Mouse (Mus musculus) adrenal gland, adult 18-20 months (tissue): ENCODE results near the gene Anapc1. TPM values are rescaled to one million over a fixed set of nuclear protein-coding genes. Genes with fewer than 3 reads are reported as not detected.
"Not testable (repeated sequence)": the region's sequence is repeated elsewhere in the genome, so short reads cannot be mapped to it uniquely, and the experiment has no call there.

ENCODE experiments used
- DNase-seq, 2 experiments: peaks; one replicate each; pipeline ENCODE4 v3.0.0; 2021 to 2022; ENCODE audit warnings: low spot score in 2 of 2
- total RNA-seq, 2 experiments: library from RNA; stranded (reverse); gene quantifications; 1 replicate in 1 of 2; 2 replicates in 1 of 2; pipeline ENCODE4 v1.2.3; 2021

Gene Anapc1
- total RNA-seq, 2 experiments from 2014 or later = 53.2 to 69.8 TPM

GRCm38 (mm10) chr2:128697566-128697965, 10.4 kb upstream of the Anapc1 start:
- no peak for DNase-seq

- DNase-seq = no peak
Observed at GRCm38 (mm10) chr2:128697047-128697446, 9.9 kb upstream of the Anapc1 start.

- no peak for DNase-seq
Observed at GRCm38 (mm10) chr2:128696426-128696825, 9.2 kb upstream of the Anapc1 start.

GRCm38 (mm10) chr2:128694548-128694947, 7.4 kb upstream of the Anapc1 start:
- DNase-seq = no peak

- not testable (repeated sequence) for DNase-seq
Observed at GRCm38 (mm10) chr2:128693828-128694227, 6.6 kb upstream of the Anapc1 start.

GRCm38 (mm10) chr2:128693236-128693635, 6.0 kb upstream of the Anapc1 start:
- no peak for DNase-seq

- no peak for DNase-seq
Observed at GRCm38 (mm10) chr2:128692771-128693170, 5.6 kb upstream of the Anapc1 start.

- no peak for DNase-seq
Observed at GRCm38 (mm10) chr2:128692336-128692735, 5.1 kb upstream of the Anapc1 start.

GRCm38 (mm10) chr2:128687558-128688120, 448 bp upstream of the Anapc1 start:
- DNase-seq = no peak

GRCm38 (mm10) chr2:128680661-128681060, 6.5 kb downstream of the Anapc1 start:
- no peak for DNase-seq

- no peak for DNase-seq
Observed at GRCm38 (mm10) chr2:128620578-128620977, 66.6 kb downstream of the Anapc1 start.

- DNase-seq = no peak
Observed at GRCm38 (mm10) chr2:128615366-128615765, 71.8 kb downstream of the Anapc1 start.

GRCm38 (mm10) chr2:128613365-128613764, 73.8 kb downstream of the Anapc1 start:
- no peak for DNase-seq

- peak in 1 of 2 experiments; percentile 22 for DNase-seq
Observed at GRCm38 (mm10) chr2:128612275-128612674, 74.9 kb downstream of the Anapc1 start.

- no peak for DNase-seq
Observed at GRCm38 (mm10) chr2:128611178-128611577, 76.0 kb downstream of the Anapc1 start.

- DNase-seq = no peak
Observed at GRCm38 (mm10) chr2:128609286-128609685, 77.9 kb downstream of the Anapc1 start.

GRCm38 (mm10) chr2:128601534-128601933, 85.7 kb downstream of the Anapc1 start:
- no peak for DNase-seq

- no peak for DNase-seq
Observed at GRCm38 (mm10) chr2:128592301-128592700, 94.9 kb downstream of the Anapc1 start.

GRCm38 (mm10) chr2:128590909-128591308, 96.3 kb downstream of the Anapc1 start, which contains the start of gene Spdye4c:
Gene Spdye4c (plus strand): TSS chr2:128591209.
- DNase-seq = no peak

- no peak for DNase-seq
Observed at GRCm38 (mm10) chr2:128582881-128583280, 104.3 kb downstream of the Anapc1 start.

- peak; percentile 81 to 86 for DNase-seq
Observed at GRCm38 (mm10) chr2:128572726-128573624, 114.2 kb downstream of the Anapc1 start.

GRCm38 (mm10) chr2:128571001-128571400, 116.2 kb downstream of the Anapc1 start:
- DNase-seq = no peak
